In the genomic region with DNA sequence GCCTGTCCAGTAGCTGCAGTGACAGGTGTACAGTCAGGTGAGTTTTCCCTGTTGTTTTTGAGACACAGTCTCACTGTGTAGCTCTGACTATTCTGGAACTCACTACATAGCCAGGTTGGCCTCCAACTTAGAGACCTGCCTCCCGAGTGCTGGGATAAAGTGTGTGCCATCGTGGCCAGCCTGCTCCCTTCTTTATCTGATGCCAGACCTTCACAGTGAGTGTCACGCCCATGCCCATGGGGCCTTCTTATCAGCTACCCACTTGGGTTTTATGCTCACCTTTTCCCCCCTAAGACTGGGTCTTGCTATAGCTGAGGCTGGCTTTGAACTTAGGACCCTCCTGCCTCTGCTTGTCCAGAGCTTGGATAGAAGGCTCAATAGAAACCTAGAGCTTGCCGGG, we compare ENCODE assay signal across 23 mouse cellular contexts. TPM values are rescaled to one million over a fixed set of nuclear protein-coding genes. Genes with fewer than 3 reads are reported as not detected.
DNase-seq lines count a peak whose midpoint lies in the region; ATAC-seq and TF ChIP-seq lines count a peak whose summit lies in the region.
"Had no signal": no experiment of that assay in that cellular context is flagged by ENCODE, and none has a peak within 500 bp of the region (broad histone marks: within the 10 kb centered on the region; RNA-seq: fewer than 3 reads in every experiment).

No protein-coding gene starts in this region.

- H3K36me3 ChIP-seq in intestine, embryonic 15.5 days, result peaks cover 15% of the 10 kb centered on the region
- peaks cover 9% of the 10 kb centered on the region; the same call in 1 of the 2 replicates for H3K36me3 ChIP-seq in intestine, embryonic 16.5 days (ENCODE audit: control insufficient read depth, insufficient read depth, low read length)
- H3K36me3 ChIP-seq in liver, embryonic 14.5 days (replicated peaks; ENCODE audit: control insufficient read depth, insufficient read depth, low read depth), result peaks cover under 1% of the 10 kb centered on the region
- H3K36me3 ChIP-seq in midbrain, embryonic 16.5 days (ENCODE audit: control insufficient read depth, insufficient read depth, low read length), result peaks cover 25% of the 10 kb centered on the region
- no peaks in the 10 kb centered on the region for H3K36me3 ChIP-seq in hindbrain, embryonic 11.5 days (ENCODE audit: control insufficient read depth, insufficient read depth, low read length)

- no peak overlapping the region for H3K4me2 ChIP-seq in intestine, embryonic 15.5 days (replicated peaks)
- H3K4me2 ChIP-seq in intestine, embryonic 16.5 days (ENCODE audit: low read depth, low read length), result no peak overlapping the region
- H3K4me2 ChIP-seq in liver, embryonic 14.5 days (ENCODE audit: low read depth), result peak overlapping the region; percentile 49
- H3K4me2 ChIP-seq in midbrain, embryonic 16.5 days (ENCODE audit: low read length), result no peak overlapping the region
- H3K4me2 ChIP-seq in hindbrain, embryonic 11.5 days (replicated peaks; ENCODE audit: low read depth, low read length), result no peak overlapping the region
- H3K4me2 ChIP-seq: embryonic facial prominence, embryonic 12.5 days; heart, embryonic 13.5 days; hindbrain, embryonic 12.5 days had no signal

- DNase-seq in liver, result peak; percentile 69
- no peak for DNase-seq in liver, embryonic 14.5 days (ENCODE audit: low read depth in 3 of 3, low spot score in 3 of 3)
- no peak for DNase-seq in adrenal gland, adult 18-20 months (ENCODE audit: low spot score in 2 of 2)
- DNase-seq in hindbrain, embryonic 11.5 days (ENCODE audit: low spot score), result no peak
- DNase-seq: adrenal gland, postnatal 25 days; B cell, adult 2 months; cerebellum, adult 2 months; cerebellum, postnatal 14 days; gastrocnemius, postnatal 36 days; heart, adult 11 months; heart, postnatal 36 days had no signal

- no peak overlapping the region for H3K9ac ChIP-seq in intestine, embryonic 15.5 days
- no peak overlapping the region for H3K9ac ChIP-seq in intestine, embryonic 16.5 days (ENCODE audit: low read depth, low read length)
- H3K9ac ChIP-seq in liver, embryonic 14.5 days (replicated peaks), result peak overlapping the region; percentile 35
- H3K9ac ChIP-seq in midbrain, embryonic 16.5 days (ENCODE audit: low read depth, low read length), result no peak overlapping the region
- no peak overlapping the region for H3K9ac ChIP-seq in hindbrain, embryonic 11.5 days (ENCODE audit: low read depth, low read length)
- H3K9ac ChIP-seq: embryonic facial prominence, embryonic 12.5 days; heart, embryonic 13.5 days; hindbrain, embryonic 12.5 days had no signal

- H3K27ac ChIP-seq in intestine, embryonic 15.5 days, result no peak overlapping the region
- no peak overlapping the region for H3K27ac ChIP-seq in intestine, embryonic 16.5 days (ENCODE audit: low read length)
- H3K27ac ChIP-seq in liver, embryonic 14.5 days, result peak overlapping the region; percentile 42
- no peak overlapping the region for H3K27ac ChIP-seq in midbrain, embryonic 16.5 days (ENCODE audit: low read length)
- no peak overlapping the region for H3K27ac ChIP-seq in hindbrain, embryonic 11.5 days (ENCODE audit: low read depth, low read length)
- H3K27ac ChIP-seq: embryonic facial prominence, embryonic 12.5 days; forebrain, embryonic 10.5 days; heart, embryonic 13.5 days; hindbrain, embryonic 12.5 days had no signal

- H3K27me3 ChIP-seq in intestine, embryonic 15.5 days (replicated peaks), result no peaks in the 10 kb centered on the region
- no peaks in the 10 kb centered on the region for H3K27me3 ChIP-seq in intestine, embryonic 16.5 days (replicated peaks; ENCODE audit: control insufficient read depth, insufficient read depth, low read length)
- no peaks in the 10 kb centered on the region for H3K27me3 ChIP-seq in liver, embryonic 14.5 days (ENCODE audit: control insufficient read depth, insufficient read depth, low read length)
- no peaks in the 10 kb centered on the region for H3K27me3 ChIP-seq in midbrain, embryonic 16.5 days (ENCODE audit: control insufficient read depth, insufficient read depth, low read depth, low read length)
- no peaks in the 10 kb centered on the region for H3K27me3 ChIP-seq in hindbrain, embryonic 11.5 days (ENCODE audit: control insufficient read depth, insufficient read depth, low read length)
- H3K27me3 ChIP-seq: embryonic facial prominence, embryonic 12.5 days; heart, embryonic 13.5 days; hindbrain, embryonic 12.5 days had no signal

- peak; percentile 4; the same call in 1 of the 2 replicates for ATAC-seq in intestine, embryonic 15.5 days
- ATAC-seq in intestine, embryonic 16.5 days, result no peak
- ATAC-seq in liver, embryonic 14.5 days (ENCODE audit: insufficient read depth), result peak; percentile 70
- ATAC-seq in megakaryocyte progenitor cell, adult 5-6 weeks (replicated peaks; ENCODE audit: poor library complexity), result peak; percentile 67
- ATAC-seq in midbrain, embryonic 16.5 days, result no peak
- no peak for ATAC-seq in hindbrain, embryonic 11.5 days (ENCODE audit: low FRiP score)
- ATAC-seq: CD4-positive, CD25-positive, alpha-beta regulatory T cell, adult 4 months; forebrain, embryonic 14.5 days; hindbrain, embryonic 16.5 days had no signal

- no peak for TF ChIP-seq CTCF in liver, embryonic 14.5 days (IDR thresholded peaks at IDR 0.05; ENCODE audit: low read depth)

- no peaks in the 10 kb centered on the region for H3K9me3 ChIP-seq in intestine, embryonic 15.5 days
- no peaks in the 10 kb centered on the region for H3K9me3 ChIP-seq in intestine, embryonic 16.5 days (ENCODE audit: control insufficient read depth, low read length)
- no peaks in the 10 kb centered on the region for H3K9me3 ChIP-seq in liver, embryonic 14.5 days (ENCODE audit: control insufficient read depth, low read length)
- H3K9me3 ChIP-seq in midbrain, embryonic 16.5 days (replicated peaks; ENCODE audit: control insufficient read depth, low read length, poor library complexity, severe bottlenecking), result no peaks in the 10 kb centered on the region
- no peaks in the 10 kb centered on the region for H3K9me3 ChIP-seq in hindbrain, embryonic 11.5 days (ENCODE audit: control insufficient read depth, low read length)
- H3K9me3 ChIP-seq: embryonic facial prominence, embryonic 12.5 days; forebrain, embryonic 10.5 days; heart, embryonic 13.5 days; hindbrain, embryonic 12.5 days had no signal

- TF ChIP-seq EP300 in liver, embryonic 14.5 days (IDR thresholded peaks at IDR 0.05; ENCODE audit: low read depth), result peak; percentile 32; the same call in 1 of the 2 replicates

- 76% methylated on average over 4 of the region's 4 CpGs for WGBS in intestine, embryonic 15.5 days
- 82% methylated on average over 4 of the region's 4 CpGs for WGBS in intestine, embryonic 16.5 days
- WGBS in liver, embryonic 14.5 days (ENCODE audit: insufficient replicate concordance), result 23% methylated on average over 4 of the region's 4 CpGs
- 87% methylated on average over 4 of the region's 4 CpGs for WGBS in midbrain, embryonic 16.5 days
- 92% methylated on average over 4 of the region's 4 CpGs for whole genome bisulfite sequencing in hindbrain, embryonic 11.5 days

- no peaks in the 10 kb centered on the region for H3K4me1 ChIP-seq in intestine, embryonic 15.5 days (replicated peaks)
- H3K4me1 ChIP-seq in intestine, embryonic 16.5 days (ENCODE audit: control insufficient read depth, insufficient read depth, low read length), result no peaks in the 10 kb centered on the region
- peaks cover 13 to 20% of the 10 kb centered on the region in 2 experiments for H3K4me1 ChIP-seq in liver, embryonic 14.5 days (replicated peaks; ENCODE audit: control insufficient read depth in 2 of 2, insufficient read depth in 2 of 2, low read length in 1 of 2)
- H3K4me1 ChIP-seq in midbrain, embryonic 16.5 days (ENCODE audit: control insufficient read depth, insufficient read depth, low read length), result no peaks in the 10 kb centered on the region
- no peaks in the 10 kb centered on the region for H3K4me1 ChIP-seq in hindbrain, embryonic 11.5 days (replicated peaks; ENCODE audit: control insufficient read depth, insufficient read depth, low read length)
- H3K4me1 ChIP-seq: embryonic facial prominence, embryonic 12.5 days; heart, embryonic 13.5 days; hindbrain, embryonic 12.5 days had no signal

- no peak overlapping the region for H3K4me3 ChIP-seq in intestine, embryonic 15.5 days (replicated peaks)
- H3K4me3 ChIP-seq in intestine, embryonic 16.5 days (ENCODE audit: low read length), result no peak overlapping the region
- H3K4me3 ChIP-seq in liver, embryonic 14.5 days (ENCODE audit: insufficient read depth in 1 of 2, low read depth in 2 of 2, low read length in 2 of 2), result no peak overlapping the region
- no peak overlapping the region for H3K4me3 ChIP-seq in midbrain, embryonic 16.5 days (ENCODE audit: low read depth, low read length)
- H3K4me3 ChIP-seq in hindbrain, embryonic 11.5 days (ENCODE audit: low read depth, low read length), result no peak overlapping the region
- H3K4me3 ChIP-seq: embryonic facial prominence, embryonic 12.5 days; forebrain, embryonic 10.5 days; heart, embryonic 13.5 days; hindbrain, embryonic 12.5 days had no signal

RNA-seq across cellular contexts. Expression of a gene that starts 18.8 kb away (rescaled TPM):
- 69.6 and 74.2 TPM in 2 replicates for polyA plus RNA-seq in intestine, embryonic 15.5 days (2015; fragmentation: Nextera tagmentation; extraction: Ambion mirVana)
- 65.0 and 72.7 TPM in 2 replicates for polyA plus RNA-seq in intestine, embryonic 16.5 days (2015; fragmentation: Nextera tagmentation; extraction: Ambion mirVana)
- polyA plus RNA-seq in liver, embryonic 14.5 days (2012; rRNA removed), result 31.0 and 42.9 TPM in 2 replicates
- 65.1 and 68.2 TPM in 2 replicates for polyA plus RNA-seq in liver, embryonic 14.5 days (2014; fragmentation: Nextera tagmentation; extraction: Ambion mirVana)
- total RNA-seq in megakaryocyte progenitor cell, adult 5-6 weeks (2015), result 50.2 and 53.2 TPM in 2 replicates
- 74.6 and 100 TPM in 2 replicates for total RNA-seq in megakaryocyte progenitor cell, adult 5-6 weeks (2017)
- polyA plus RNA-seq in midbrain, embryonic 16.5 days (2015; fragmentation: Nextera tagmentation; extraction: Ambion mirVana), result 84.2 and 90.0 TPM in 2 replicates
- 10 to 100 TPM; 36.2 to 40.4 TPM for total RNA-seq in adrenal gland, adult 18-20 months (2021)
- polyA plus RNA-seq in hindbrain, embryonic 11.5 days (2014; fragmentation: Nextera tagmentation; extraction: Ambion mirVana), result 79.4 and 82.1 TPM in 2 replicates

RNA-seq across cellular contexts. Expression of a gene that starts 19.0 kb away (rescaled TPM):
- 3.0 and 3.1 TPM in 2 replicates for polyA plus RNA-seq in intestine, embryonic 15.5 days (2015; fragmentation: Nextera tagmentation; extraction: Ambion mirVana)
- 2.2 and 2.4 TPM in 2 replicates for polyA plus RNA-seq in intestine, embryonic 16.5 days (2015; fragmentation: Nextera tagmentation; extraction: Ambion mirVana)
- 2.0 and 2.3 TPM in 2 replicates for polyA plus RNA-seq in liver, embryonic 14.5 days (2012; rRNA removed)
- polyA plus RNA-seq in liver, embryonic 14.5 days (2014; fragmentation: Nextera tagmentation; extraction: Ambion mirVana), result 1.1 and 1.5 TPM in 2 replicates
- total RNA-seq in megakaryocyte progenitor cell, adult 5-6 weeks (2015), result 4.7 and 5.0 TPM in 2 replicates
- 6.8 and 7.4 TPM in 2 replicates for total RNA-seq in megakaryocyte progenitor cell, adult 5-6 weeks (2017)
- polyA plus RNA-seq in midbrain, embryonic 16.5 days (2015; fragmentation: Nextera tagmentation; extraction: Ambion mirVana), result 7.9 and 8.4 TPM in 2 replicates
- total RNA-seq in adrenal gland, adult 18-20 months (2021), result 10 to 100 TPM in 1 of 2 experiments, 1 to 10 TPM in 1; 8.1 to 11.2 TPM
- polyA plus RNA-seq in hindbrain, embryonic 11.5 days (2014; fragmentation: Nextera tagmentation; extraction: Ambion mirVana), result 4.1 and 4.3 TPM in 2 replicates

RNA-seq across cellular contexts. Expression of a gene that starts 20.1 kb away (rescaled TPM):
- 4.5 and 4.9 TPM in 2 replicates for polyA plus RNA-seq in intestine, embryonic 15.5 days (2015; fragmentation: Nextera tagmentation; extraction: Ambion mirVana)
- 3.7 and 4.9 TPM in 2 replicates for polyA plus RNA-seq in intestine, embryonic 16.5 days (2015; fragmentation: Nextera tagmentation; extraction: Ambion mirVana)
- polyA plus RNA-seq in liver, embryonic 14.5 days (2012; rRNA removed), result 1.4 and 1.9 TPM in 2 replicates
- 0.62 and 0.67 TPM in 2 replicates for polyA plus RNA-seq in liver, embryonic 14.5 days (2014; fragmentation: Nextera tagmentation; extraction: Ambion mirVana)
- total RNA-seq in megakaryocyte progenitor cell, adult 5-6 weeks (2015), result 5.1 and 5.5 TPM in 2 replicates
- total RNA-seq in megakaryocyte progenitor cell, adult 5-6 weeks (2017), result 4.6 and 6.2 TPM in 2 replicates
- 3.6 and 4.7 TPM in 2 replicates for polyA plus RNA-seq in midbrain, embryonic 16.5 days (2015; fragmentation: Nextera tagmentation; extraction: Ambion mirVana)
- total RNA-seq in adrenal gland, adult 18-20 months (2021), result 10 to 100 TPM; 12.6 to 13.4 TPM
- 2.5 and 3.2 TPM in 2 replicates for polyA plus RNA-seq in hindbrain, embryonic 11.5 days (2014; fragmentation: Nextera tagmentation; extraction: Ambion mirVana)

RNA-seq across cellular contexts. Expression of a gene that starts 29.4 kb away (rescaled TPM):
- polyA plus RNA-seq in intestine, embryonic 15.5 days (2015; fragmentation: Nextera tagmentation; extraction: Ambion mirVana), result 2.4 and 2.6 TPM in 2 replicates
- polyA plus RNA-seq in intestine, embryonic 16.5 days (2015; fragmentation: Nextera tagmentation; extraction: Ambion mirVana), result 1.7 and 2.9 TPM in 2 replicates
- 0.18 and 0.24 TPM in 2 replicates for polyA plus RNA-seq in liver, embryonic 14.5 days (2012; rRNA removed)
- polyA plus RNA-seq in liver, embryonic 14.5 days (2014; fragmentation: Nextera tagmentation; extraction: Ambion mirVana), result 0.23 and 0.43 TPM in 2 replicates
- 1.0 and 2.1 TPM in 2 replicates for total RNA-seq in megakaryocyte progenitor cell, adult 5-6 weeks (2015)
- total RNA-seq in megakaryocyte progenitor cell, adult 5-6 weeks (2017), result 2.0 and 2.2 TPM in 2 replicates
- 16.1 and 17.9 TPM in 2 replicates for polyA plus RNA-seq in midbrain, embryonic 16.5 days (2015; fragmentation: Nextera tagmentation; extraction: Ambion mirVana)
- 1 to 10 TPM in 1 of 2 experiments, under 1 TPM in 1; 0.86 to 1.2 TPM for total RNA-seq in adrenal gland, adult 18-20 months (2021)
- polyA plus RNA-seq in hindbrain, embryonic 11.5 days (2014; fragmentation: Nextera tagmentation; extraction: Ambion mirVana), result 11.0 and 14.4 TPM in 2 replicates
- total RNA-seq: common myeloid progenitor, adult 5-6 weeks had no signal

Comparison
In these comparisons a context has a peak if more than half of its experiments do, and no peak if none do; other contexts are left out.
1. ATAC-seq: peak in intestine, embryonic 15.5 days (single experiment), liver, embryonic 14.5 days (single experiment) and megakaryocyte progenitor cell, adult 5-6 weeks (single experiment); none in intestine, embryonic 16.5 days (single experiment), midbrain, embryonic 16.5 days (single experiment) and hindbrain, embryonic 11.5 days (single experiment).